Mouse (Mus musculus) right cerebral cortex, postnatal 25 days (tissue): ENCODE results near the gene Frmd5.
"Not testable (repeated sequence)": the region's sequence is repeated elsewhere in the genome, so short reads cannot be mapped to it uniquely, and the experiment has no call there.

Experiments
- DNase-seq: peaks from one replicate; pipeline ENCODE4 v3.0.0; 2022

The Frmd5 gene

DNA sequence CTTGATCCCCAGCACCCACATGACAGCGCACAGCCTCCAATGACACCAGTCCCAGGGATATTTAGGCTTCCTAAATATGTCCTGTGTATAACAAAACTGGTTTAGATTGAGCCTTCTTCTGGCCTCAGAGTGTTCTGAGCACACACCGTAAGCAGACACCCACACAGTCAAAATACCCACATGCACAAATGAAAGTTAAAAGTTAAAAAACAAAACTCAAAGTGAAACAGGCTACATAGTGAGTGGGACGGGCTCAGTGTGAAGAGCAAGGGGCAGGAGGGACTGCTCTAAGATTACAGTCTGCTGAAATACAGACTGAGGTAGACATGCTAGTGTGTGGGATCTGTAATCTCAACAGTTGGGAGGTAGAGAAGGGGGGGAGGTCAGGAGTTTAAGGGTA lies 236.8 kb downstream of the Frmd5 start:
- no peak for DNase-seq

GRCm38 (mm10) chr2:121565911-121566310 lies 241.0 kb downstream of the Frmd5 start:
- no peak for DNase-seq

DNA sequence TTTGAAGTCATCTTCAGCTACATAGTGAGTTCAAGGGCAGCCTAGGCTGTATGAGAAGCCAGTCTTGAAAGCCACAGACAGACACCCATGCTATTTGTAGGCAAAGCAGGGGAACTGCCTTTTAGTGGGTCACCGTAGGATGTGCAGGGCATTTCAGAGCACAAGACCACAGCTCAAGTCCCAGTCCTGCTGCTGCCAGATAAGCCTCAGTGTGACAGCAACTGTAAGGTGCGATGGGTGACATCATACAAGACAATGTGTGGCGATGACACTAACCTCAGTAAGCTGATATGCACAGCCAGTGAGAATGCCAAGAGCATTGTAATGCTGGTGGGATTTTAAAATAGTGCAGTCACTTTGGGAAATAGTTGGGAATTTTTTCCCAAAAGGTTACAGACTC lies 243.8 kb downstream of the Frmd5 start:
- DNase-seq, result no peak

GRCm38 (mm10) chr2:121551271-121551670 lies 255.6 kb downstream of the Frmd5 start:
- DNase-seq, result no peak

GRCm38 (mm10) chr2:121549630-121550029 lies 257.3 kb downstream of the Frmd5 start:
- DNase-seq, result no peak

GRCm38 (mm10) chr2:121544829-121545228 lies 262.1 kb downstream of the Frmd5 start:
- DNase-seq, result no peak

- DNase-seq, result peak; percentile 27
Measured at GRCm38 (mm10) chr2:121525056-121525455, 281.8 kb downstream of the Frmd5 start.

GRCm38 (mm10) chr2:121522830-121523229 lies 284.1 kb downstream of the Frmd5 start:
- not testable (repeated sequence) for DNase-seq

DNA sequence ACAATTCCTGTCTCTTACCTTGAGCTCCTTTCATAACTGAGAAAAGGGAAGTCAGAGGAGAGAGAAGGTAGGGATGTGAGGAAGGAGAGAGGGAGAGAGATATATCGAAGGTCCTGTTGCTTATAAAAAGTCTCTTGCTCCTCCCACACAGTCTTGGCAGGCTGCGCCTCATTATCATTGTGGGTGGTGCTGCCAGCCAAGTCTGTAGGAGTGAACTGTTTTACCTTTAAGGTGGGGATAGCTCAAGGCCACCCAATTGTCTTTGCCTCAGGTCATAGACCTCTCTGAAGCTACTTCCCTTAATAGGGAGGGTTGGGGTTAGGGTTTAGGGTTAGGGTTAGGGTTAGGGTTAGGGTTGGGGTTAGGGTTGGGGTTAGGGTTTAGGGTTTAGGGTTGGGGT lies 284.9 kb downstream of the Frmd5 start:
- DNase-seq, result peak; percentile 24

- DNase-seq, result not testable (repeated sequence)
Measured at GRCm38 (mm10) chr2:121518711-121519110, 288.2 kb downstream of the Frmd5 start.

DNA sequence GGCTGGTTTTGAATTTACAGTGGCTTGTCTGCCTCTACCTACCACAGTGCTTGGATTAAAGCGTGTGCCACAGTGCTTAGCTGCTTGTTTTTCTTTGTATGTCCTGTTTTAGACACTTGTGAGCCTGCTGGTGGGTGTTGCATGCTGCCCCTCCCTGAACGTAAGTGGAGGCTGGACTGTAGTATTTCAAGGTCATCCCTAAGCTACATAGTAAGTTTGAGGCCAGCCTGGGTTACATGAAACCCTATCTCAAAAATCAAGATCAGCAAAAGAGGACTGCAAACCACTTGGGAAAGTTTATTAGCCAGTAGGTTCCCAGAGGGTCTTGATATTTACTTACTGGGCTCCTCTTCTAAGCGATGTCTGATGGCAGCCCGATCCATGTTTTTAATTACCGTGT lies 288.8 kb downstream of the Frmd5 start:
- DNase-seq, result no peak

DNA sequence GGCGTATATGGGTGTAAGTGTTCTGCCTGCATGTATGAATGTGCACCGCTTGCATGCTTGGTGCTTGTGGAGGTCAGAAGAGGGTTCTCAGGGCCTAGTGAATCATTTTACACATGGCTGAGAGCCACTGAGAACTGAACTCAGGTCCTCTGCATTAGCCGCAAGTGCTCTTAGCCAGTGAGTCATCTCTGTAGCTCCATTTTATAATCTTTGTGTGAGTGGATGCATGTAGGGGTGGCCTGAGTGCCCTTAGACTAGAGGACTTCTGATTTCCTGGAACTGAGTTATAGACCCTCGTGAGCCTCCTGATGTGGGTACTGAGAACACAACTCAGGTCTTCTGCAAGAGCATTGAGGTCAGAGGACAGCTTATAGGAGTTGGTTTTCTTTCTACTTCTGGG lies 292.7 kb downstream of the Frmd5 start:
- DNase-seq, result no peak

- not testable (repeated sequence) for DNase-seq
Measured at GRCm38 (mm10) chr2:121512991-121513765, 293.7 kb downstream of the Frmd5 start.

GRCm38 (mm10) chr2:121511401-121511800 lies 295.5 kb downstream of the Frmd5 start:
- DNase-seq, result no peak

DNA sequence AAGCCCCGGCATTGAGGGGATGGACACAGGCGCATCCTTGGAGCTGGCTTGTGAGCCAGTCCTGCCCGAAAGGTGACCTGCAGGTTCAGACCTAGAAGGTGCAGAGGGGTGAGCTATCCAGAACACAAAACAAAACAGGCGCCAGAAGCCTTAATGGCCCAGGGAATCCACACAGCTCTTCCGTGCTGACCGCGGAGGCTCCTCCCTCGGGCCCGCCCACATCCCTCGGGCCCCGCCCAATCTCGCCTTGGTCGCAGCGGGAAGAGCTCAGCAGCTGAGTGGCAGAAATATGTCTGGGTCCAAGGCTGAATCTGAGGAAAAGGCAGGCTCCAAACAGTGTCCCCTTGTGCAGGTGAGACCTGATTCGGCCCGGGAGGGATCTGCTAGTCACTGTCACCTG lies 297.3 kb downstream of the Frmd5 start:
- DNase-seq, result peak; percentile 63

DNA sequence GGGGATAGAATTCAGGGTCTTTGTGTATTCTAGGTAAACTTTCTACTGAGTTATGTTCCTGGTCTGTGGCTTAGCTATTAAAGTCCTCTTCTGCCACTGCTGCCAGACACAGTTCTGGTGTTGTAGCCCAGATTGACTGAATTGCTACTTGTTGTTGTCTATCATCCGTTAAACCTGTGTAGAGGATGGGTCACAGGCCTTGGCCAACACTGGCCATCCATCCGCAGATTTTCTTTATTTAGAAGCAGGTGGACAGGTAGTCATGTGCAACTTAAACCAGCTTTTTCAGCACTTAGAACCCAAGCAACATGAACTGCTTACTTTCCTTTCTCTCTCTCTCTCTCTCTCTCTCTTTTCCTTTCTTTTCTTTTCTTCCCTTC lies 298.9 kb downstream of the Frmd5 start:
- DNase-seq, result no peak

GRCm38 (mm10) chr2:121507173-121507950 lies 299.5 kb downstream of the Frmd5 start:
- no peak for DNase-seq

DNA sequence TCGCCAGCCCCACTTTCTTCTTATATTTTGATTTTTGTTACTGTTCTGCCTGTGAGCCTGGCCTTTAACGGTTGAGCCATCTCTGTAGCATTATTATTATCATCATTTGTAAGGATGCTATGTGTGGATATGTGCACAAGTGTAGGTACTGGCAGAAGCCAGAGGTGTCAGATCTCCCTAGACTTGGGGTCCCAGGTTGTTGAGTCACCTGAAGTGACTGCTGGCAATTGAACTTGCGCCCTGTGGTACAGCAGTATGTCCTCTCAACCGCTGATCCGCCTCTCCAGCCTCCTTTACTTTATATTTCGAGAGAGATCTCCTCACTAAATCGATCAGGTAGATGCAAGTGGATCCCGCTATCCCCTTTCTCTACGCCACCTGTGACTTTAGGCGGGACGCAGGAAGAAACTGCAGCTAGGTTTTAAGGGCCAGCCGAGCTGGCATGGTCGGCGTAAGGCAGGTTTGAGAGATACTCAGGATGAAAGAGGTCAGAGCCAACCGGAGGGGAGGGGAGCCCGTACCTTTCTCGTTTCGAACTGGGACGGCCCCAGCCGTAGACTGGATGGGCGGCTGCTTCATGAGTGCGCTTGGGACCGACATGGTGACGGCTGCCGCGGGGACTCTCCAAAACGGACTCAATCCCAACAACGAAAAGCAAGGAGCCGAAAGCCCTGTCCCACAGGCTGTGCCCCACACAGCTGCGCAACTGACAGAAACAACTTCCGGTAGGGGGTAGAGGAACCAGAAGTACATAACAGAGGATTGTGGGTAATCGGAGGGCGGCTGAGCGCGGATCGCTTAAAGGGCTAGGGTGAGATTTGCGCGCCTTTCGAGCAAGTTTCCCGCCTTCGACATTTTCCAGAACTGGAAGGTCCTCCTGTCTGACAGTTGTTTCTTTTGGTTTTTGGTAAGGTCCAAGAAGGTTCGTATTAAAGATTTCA lies 300.7 kb downstream of the Frmd5 start, which contains the start of the genes Mfap1a and Wdr76:
Gene Mfap1a (minus strand): TSS at position 724 of the 941 bp plus-strand sequence.
Gene Wdr76 (plus strand): TSS at position 782 of the 941 bp plus-strand sequence.
- DNase-seq, result peak; percentile 82

- DNase-seq, result not testable (repeated sequence)
Measured at GRCm38 (mm10) chr2:121501550-121501949, 305.3 kb downstream of the Frmd5 start.
